Mouse (Mus musculus) adrenal gland, adult 2 months (tissue): ENCODE measurements around the gene Irf4. TPM values are rescaled to one million over a fixed set of nuclear protein-coding genes. Genes with fewer than 3 reads are reported as not detected.
A peak's percentile ranks its signal among the peaks of the same experiment; 100 is the strongest.

ENCODE experiments used
- DNase-seq: peaks from one replicate; pipeline ENCODE4 v3.0.0; 2021
- polyA plus RNA-seq: library from polyadenylated mRNA; depleted of rRNA; stranded (reverse); fragments of >200 nt; gene quantifications from 2 replicates; pipeline ENCODE4 v1.2.3, GENCODE M21; 2012
- total RNA-seq, 2 experiments: library from RNA; stranded (reverse); gene quantifications; 2 replicates each; pipeline ENCODE4 v1.2.3; 2021

Gene Irf4
- total and polyA plus RNA-seq, 3 experiments: 0.88 to 25.7 (median 23.5) TPM

DNA sequence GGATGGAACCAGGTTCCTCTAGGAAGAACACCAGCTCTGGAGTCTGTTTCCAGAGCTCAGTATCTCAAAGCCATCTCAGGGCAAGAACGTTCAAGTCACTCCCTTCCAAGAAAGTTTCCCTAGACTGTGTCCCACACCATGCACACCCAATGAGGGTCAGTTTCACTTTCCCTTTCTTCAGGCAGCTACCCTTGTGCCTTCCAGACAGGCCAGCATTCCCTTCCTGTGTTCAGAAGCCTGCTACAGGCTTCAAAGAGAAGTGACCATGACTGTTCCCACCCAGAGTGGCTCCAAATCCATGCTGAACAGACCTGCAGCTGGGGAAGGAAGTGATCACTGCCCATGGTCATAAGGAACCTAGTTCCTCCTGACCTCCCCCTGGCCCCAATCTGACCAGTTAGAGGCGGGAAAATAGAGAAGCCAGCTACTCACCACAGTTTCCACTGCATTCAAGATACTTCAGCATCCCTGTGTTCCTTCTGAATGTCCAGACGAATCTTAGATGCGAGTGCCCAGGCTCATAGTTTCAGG is 10.7 kb upstream of the Irf4 start:
- DNase-seq: no peak

DNA sequence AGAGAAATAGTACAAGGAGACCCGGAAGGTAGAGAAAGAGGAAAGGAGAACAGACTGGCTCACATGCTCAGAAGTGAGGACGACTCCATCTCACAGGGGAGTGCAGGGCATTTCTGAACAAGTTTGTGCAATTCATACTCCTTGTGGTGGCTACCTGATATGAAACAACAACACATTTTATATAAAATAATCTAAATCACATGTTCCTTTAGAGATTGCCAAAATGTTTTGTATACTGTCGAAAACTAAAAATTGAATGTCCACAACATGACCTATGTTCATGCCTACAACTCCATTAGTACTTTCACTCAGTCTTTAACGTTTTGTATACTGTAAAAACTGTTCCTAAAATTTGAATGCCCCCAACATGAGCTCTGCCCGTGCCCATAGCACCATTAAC is 7.9 kb upstream of the Irf4 start:
- no peak for DNase-seq

DNA sequence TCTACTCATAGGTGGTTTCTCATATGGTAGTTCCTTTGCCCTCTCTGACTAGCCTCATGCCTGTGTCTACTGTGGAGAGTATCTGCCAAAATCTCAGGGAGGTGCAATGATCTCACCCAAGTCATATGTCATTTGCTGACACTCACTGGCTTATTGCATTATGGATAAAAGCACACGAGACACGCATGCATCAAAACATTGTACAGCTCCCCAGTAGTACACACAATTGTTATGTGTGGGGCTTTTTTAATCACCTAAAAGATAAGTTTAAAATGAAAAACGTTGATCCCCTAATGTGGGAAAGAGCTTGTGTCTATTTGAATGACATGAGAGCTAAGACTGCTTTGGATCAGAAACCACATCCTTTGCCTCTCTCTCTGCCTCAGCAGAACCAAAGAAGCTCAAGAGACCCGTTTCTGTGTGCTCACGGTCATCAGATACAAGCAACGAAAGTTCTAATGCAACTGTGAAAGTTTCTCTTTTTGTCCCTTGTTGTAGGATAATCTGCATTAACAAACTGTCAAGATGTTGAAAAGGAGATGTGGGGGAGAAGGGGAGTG is 6.5 kb upstream of the Irf4 start:
- no peak for DNase-seq

DNA sequence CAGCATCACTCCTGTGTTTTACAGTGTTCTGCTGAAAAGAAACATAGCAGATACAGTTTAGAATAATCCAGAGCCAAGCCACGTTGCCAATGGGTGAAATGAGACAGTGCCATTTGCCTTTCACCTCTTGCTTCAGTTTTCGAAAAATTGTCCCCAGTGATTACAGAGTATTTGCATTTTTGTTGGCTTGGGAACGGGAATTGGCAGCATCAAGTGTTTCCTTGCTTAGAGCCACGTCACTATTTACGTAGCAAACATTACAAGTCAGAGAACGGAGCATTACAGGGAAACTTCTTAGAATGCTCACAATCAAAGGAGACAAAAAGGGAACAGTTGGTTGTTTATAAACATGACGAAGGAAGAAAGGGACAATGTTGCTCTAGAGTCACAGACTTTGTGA is 3.9 kb upstream of the Irf4 start:
- no peak for DNase-seq

DNA sequence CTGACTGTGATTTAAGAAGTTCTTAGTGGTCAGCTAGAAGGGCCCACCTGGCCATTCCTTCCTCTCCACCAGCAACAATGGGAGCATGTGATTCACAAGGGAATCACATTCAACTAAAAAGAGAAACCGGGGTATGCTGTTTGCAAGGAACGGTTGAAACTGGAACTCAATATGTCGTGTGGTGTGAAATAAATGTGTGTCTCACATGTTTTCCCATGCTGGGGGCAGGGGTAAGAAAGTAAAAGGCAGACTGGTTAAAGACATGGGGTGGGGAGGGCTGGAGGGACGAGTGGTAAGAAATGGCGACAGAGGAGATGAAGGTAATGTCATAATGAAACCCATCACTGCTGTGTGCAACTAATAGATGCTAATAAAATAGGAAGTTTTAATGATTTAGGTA is 2.0 kb upstream of the Irf4 start:
- no peak for DNase-seq

DNA sequence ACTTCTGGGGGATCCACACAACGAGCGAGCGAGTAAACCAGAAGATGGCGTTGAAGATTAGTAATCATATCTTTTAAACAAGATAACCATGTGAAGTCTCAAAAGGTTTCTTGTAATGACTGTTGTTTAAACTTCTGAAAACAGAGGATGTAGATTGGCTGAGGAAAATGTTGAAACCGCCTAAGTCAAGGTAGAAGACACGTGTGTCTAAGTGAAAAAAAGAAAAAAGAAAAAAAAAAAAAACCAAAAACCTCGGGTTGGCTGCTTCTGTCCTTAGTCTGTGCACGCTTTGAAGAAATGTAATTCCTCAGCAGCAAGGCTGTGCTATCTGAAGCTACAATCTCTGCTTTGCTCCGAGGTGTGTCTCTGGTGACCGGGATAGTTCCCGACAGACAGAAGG is 1.5 kb upstream of the Irf4 start:
- DNase-seq: no peak

DNA sequence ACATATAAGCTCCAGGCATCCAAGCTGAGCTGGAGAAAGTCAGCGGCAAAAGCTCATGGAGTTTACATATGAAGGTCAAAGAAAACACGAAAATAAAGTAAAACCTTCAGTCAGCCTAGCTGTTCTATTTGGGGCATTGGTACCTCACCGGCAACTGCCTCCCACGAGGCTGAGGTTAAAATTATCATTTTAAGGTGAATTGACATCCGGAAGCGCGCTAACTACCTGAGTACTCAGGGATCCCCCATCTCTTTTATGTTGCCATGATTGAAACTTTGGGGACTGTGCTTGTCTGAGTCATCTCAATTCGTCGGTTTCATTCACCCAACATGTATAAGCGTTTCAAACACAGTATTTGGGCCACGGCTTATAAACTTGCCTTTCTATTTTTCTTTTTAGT is 705 bp upstream of the Irf4 start:
- DNase-seq: no peak

DNA sequence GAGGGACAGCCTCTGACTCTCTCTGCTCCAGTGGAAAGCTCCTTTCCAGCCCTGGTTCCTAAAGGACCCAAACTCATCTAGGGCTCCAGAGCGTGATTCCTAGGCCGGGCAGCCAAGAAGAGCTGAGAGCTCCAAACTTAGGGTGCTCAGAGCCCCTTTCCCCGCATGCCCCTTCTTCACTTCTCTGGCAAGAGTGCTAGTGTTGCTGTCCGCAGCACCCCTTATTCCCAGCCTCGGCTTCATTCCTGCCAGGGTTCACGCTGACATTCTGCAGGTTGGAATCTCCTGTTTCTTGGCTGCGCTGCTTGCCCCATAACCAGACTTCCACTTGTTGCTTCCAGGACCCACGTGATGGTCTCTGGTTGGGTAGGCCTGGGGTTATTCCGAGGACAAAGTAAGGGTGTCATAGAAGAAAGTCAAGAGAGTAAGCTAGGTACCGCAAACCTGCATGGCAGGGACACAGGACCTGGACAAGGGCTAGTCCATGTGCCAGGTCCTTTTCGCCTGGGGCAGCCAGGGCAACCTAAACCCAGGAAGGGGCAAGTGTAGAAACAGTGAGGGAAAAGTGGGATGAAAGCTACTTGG is 623 bp downstream of the Irf4 start:
- DNase-seq: peak; percentile 19

DNA sequence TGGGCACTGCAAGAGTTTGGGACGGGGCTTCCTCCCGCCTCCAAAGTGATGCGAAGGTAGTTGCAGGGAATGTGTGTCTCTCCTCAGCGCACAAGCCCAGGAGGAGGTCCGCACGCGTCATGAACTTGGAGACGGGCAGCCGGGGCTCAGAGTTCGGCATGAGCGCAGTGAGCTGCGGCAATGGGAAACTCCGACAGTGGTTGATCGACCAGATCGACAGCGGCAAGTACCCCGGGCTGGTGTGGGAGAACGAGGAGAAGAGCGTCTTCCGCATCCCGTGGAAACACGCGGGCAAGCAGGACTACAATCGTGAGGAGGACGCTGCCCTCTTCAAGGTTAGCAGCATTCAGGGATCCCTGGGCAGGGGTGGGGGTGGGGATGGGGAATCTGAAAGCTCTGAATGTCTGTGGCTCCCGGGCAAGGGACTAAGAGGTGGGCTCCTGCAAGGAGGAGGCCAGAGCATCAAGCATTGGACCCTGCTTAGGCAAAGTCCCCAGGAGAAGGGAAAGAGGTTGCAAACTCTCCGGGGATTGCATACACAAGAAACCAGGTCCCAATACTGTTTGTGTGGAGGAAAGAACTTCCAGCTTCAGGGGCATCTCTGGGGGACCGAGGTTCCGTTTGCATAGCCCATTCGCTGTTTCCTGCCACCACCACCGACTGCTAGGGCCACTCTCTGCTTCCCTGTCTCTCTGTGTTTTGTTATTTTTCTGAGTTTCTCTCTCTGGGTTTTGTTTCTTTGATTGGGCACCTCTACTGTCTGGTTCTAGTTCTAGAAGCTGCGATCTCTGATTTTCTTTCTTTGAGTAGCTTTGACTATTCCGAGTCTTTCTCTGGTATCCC is 1.7 kb downstream of the Irf4 start:
- DNase-seq: peak; percentile 11

DNA sequence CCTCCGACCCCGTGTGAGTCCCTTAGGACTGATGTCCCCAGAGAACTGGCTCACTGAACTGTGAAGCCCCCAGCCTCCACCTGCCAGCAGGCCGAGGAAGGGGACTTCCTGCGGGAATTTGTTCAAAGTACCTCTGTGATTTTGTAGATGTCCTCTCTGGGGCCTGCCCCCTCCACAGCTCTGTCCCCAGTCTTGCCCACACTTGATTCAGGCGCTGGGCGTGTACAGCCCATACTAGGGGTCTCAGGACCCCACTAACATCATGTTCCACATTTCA is 2.2 kb downstream of the Irf4 start:
- DNase-seq: no peak

DNA sequence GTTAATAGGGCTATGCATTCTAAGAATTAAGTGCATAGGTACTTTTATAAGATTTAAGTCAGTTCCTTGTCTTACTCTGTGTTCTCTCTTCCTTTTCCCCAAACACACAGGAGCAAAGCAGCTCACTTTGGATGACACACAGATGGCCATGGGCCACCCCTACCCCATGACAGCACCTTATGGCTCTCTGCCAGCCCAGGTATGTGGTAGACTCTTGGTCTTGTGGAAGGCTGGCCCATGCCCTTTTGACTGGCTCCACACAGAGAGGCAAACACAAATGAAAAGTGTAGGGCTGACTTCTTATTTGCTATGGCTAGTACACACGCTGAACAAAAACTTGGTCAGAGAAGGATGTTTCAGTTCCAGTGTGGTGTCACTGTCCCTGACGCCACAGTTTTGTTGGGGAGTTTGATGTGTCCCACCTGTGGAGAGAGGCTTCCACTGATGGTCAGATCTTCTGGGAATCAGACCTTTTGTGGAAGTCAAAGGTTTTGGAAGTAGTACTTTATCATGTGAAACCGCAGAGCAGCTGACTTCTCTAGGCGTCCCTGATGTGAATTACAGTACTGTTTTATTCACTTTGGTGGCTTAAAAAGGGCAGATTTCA is 3.7 kb downstream of the Irf4 start:
- DNase-seq: no peak

DNA sequence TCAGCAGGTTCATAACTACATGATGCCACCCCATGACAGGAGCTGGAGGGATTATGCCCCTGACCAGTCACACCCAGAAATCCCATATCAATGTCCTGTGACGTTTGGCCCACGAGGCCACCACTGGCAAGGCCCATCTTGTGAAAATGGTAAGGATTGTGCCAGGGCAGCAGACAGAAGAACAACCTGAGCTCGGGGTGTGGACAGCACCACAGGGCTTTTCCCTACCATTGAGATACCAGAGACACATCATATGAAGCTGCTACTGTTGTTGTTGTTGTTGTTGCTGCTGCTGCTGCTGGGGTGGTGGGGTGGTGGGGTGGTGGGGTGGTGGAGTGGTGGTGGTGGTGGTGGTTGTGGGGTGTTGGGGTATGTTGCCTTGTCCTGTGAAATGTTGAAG is 4.4 kb downstream of the Irf4 start:
- DNase-seq: no peak

DNA sequence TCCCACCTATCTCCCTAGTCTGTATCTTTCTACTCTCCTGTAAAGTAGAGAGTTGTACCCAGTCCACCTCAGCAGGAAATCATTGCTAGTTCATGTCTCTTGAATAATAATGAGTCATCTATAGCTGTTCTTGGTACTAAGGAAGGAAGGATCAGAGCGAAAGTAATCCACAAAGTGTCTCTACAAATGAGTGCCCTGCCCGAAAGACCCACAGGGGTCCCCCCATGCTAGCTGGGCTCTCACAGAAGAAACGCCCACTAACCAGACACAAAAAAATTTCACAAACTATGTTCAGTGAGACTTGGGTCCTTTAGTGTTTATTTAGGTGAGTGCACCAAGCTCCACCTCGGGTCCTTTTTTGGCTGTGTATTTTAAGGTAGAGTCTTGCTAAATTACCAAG is 5.0 kb downstream of the Irf4 start:
- DNase-seq: no peak

DNA sequence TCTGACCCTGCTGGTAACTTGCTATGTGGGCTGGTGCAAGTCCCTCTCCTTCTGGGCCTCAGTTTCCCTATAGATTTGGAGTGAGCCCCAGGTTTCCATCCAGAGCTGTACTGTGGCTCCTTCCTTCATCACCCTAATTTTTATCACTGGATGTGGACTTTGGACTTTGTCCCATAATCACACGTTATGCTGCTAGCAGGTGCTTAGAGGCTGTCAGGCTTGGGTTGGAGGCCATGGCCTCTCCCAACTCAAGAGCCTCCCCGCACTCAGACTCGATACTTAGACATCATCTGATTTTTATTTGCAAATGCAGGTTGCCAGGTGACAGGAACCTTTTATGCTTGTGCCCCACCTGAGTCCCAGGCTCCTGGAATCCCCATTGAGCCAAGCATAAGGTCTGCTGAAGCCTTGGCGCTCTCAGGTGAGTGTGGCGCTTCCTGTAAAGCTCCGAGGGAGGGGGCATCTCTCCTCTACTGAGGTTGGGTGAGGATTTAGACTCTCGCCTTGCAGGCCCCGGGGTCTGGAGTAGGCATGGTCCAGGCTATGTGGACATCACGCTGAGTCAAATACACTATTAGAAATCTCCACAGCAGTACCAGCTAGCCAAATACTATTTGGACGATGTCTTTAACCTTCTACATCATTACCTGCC is 5.9 kb downstream of the Irf4 start:
- DNase-seq: no peak

DNA sequence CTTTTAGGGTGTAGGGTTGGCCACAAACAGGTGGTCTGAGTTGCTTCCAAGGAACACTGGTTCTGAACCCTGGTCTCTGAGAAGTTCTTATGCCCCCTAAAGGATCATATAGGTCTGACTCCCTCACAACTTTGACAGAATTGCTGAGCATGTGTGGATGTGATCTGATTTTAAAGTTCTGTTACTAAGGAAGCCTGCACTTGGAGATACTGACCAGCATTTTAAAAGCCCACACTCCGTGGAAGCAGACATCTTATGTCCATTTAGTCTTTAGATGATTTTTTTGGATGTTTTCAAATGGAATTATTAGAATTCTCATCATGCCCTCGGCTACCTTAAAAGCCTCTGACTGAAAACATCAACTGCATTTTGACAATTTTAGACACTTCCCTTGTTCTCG is 6.6 kb downstream of the Irf4 start:
- DNase-seq: no peak

DNA sequence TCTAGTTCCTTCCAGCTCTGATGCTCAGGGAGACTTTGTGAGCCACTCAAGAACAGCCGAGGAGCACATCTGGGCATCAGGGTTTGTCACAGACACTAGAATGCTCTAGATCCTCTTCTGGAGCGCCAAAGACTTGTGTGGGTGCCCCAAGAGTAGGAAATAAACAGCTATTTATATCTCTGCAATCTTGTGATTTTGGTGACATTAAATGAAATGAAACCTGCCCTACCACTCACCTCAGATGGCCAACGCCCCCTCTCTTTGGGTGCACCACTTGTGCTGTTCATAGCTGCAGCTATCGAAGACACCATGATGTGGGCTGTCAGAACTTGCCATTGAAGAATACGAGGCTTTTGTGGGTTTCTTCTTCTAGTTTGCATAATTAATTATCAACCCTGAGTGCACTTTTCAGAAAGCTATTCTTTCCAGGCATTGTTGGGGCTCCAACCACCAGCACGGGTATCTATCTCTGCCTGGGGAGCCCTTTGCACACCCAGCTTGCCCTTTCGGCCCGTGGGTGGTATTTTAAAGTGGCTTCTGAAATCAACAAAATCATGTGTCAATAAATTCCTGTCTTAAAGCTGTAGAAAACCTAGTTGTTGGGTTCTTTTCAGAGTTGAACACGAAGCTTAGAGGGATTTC is 7.1 kb downstream of the Irf4 start:
- DNase-seq: no peak

DNA sequence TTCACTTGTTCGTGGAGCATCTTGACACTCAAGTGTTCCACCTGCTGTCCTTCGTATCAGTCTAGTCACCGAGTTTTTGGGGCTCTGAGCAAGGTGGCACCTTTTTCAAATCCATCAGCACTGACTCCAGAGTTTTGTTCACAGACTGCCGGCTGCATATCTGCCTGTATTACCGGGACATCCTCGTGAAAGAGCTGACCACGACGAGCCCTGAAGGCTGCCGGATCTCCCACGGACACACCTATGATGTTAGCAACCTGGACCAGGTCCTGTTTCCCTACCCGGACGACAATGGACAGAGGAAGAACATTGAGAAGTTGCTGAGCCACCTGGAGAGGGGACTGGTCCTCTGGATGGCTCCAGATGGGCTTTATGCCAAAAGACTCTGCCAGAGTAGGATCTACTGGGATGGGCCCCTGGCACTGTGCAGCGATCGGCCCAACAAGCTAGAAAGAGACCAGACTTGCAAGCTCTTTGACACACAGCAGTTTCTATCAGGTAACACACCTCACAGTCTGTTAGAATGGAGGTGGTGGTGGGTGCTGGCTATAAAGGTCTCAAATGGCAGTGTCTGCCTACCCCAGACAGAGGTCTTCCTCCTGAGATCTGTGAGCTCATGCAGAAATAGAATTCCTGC is 8.4 kb downstream of the Irf4 start:
- DNase-seq: no peak

DNA sequence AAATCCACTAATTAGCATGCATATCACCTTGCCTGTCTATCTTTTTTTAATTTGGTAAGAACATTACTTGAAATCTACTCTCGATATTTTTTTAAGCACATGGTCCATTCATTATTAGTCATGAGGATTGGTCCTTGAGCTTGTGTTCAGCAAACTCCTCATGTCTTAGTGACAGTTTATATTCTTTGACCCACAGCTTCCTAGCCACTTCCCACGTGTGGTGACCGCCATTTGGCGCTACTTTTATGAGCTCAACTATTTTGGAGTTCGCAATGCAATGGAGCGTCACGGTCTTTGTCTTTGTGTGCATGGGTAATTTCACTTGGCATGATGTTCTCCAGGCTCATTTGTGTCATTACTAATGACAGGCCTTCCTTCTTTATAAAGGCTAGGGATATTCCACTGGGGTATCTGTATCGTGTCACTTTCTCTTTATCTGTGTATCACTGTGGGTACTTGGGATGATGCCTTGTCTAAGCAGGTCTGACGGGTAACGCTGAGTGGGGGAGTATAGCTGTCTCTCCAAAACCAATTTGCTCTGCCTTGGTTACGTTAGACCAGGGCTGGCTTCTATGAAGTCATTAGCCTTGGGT is 9.9 kb downstream of the Irf4 start:
- DNase-seq: no peak

DNA sequence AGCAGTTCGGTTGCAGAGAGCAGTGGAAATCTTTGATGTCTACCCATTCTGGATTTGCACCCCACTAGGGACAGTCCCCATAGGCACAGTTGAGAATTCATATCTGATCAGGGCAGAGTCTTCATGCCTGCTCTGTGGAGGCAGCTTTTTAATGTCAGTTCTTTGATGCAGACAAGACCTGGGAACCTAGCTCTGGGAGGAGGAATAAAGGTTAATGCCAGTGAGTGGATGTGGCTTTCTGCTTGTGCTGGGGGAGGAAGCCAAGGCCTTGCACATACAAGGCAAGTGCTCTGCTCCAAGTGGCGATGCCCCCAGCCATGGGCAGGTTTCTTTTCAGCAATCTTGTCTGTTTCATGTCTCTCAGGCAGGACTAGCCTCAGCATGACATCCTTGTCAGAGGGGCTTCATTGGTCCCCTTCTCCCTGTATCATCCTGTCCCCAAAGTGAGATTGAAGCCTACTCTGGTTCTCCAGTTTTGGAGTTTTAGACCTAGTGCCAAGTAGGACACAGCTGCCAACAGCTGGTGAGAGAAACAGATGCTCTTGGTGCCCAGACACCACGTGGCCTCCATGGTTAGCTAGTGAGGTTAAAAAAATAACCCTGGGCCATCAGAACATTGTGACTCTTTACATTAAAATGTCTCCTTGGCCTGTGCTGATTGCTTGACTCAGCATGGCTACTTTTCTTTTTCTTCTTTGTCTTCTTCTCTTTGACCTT is 11.5 kb downstream of the Irf4 start:
- DNase-seq: no peak

DNA sequence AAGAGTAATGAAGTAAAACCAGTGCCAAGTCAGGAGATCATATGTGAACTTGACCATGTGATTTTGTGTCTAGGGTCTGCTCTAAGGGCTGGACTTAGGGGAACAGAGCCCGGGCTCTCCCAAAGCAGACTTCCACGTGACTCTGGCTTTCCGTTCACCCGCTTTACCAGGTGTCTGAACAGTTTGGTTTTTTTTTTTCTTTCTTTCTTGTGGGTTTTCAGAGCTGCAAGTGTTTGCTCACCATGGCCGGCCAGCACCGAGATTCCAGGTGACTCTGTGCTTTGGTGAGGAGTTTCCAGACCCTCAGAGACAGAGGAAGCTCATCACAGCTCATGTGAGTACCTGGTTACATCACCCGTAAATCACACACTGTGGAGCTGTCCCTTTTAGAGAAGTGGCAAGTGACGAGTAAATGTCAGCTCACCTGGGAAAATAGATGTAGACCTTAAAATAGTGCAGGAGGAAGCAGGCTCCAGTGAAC is 12.2 kb downstream of the Irf4 start:
- no peak for DNase-seq
